Mouse (Mus musculus) lung, adult 2 months (tissue): ENCODE measurements around the gene Smap1. TPM values are rescaled to one million over a fixed set of nuclear protein-coding genes. Genes with fewer than 3 reads are reported as not detected.
"Not testable (repeated sequence)": the region's sequence is repeated elsewhere in the genome, so short reads cannot be mapped to it uniquely, and the experiment has no call there.

ENCODE experiments used
- DNase-seq: peaks from one replicate; pipeline ENCODE4 v3.0.0; 2022
- H3K4me1 ChIP-seq: fragments of 200-500 bp; 2 replicates; pipeline ENCODE4 v1.6.1; 2011; ENCODE audit warnings: low read length; ENCODE audit not compliant: control insufficient read depth, insufficient read depth
- H3K4me3 ChIP-seq: fragments of 200-500 bp; replicated peaks from 2 replicates; pipeline ENCODE3; 2011; ENCODE audit warnings: low read depth, mild to moderate bottlenecking, control low read depth, low read length; ENCODE audit errors: extremely low read depth
- CTCF ChIP-seq: fragments of 200-500 bp; IDR thresholded peaks from 2 replicates; pipeline ENCODE4 v1.5.1; 2011; ENCODE audit warnings: mild to moderate bottlenecking, low read length, control low read depth; ENCODE audit not compliant: insufficient read depth
- POLR2A ChIP-seq: fragments of 200-500 bp; IDR thresholded peaks from 2 replicates; pipeline ENCODE4 v1.6.1; 2011; ENCODE audit warnings: low read depth, mild to moderate bottlenecking, control low read depth, low read length, borderline replicate concordance; ENCODE audit errors: extremely low read depth
- WGBS: fragments of 180-500 bp; shearing (Covaris S2); methylation state at CpG from one replicate; pipeline ENCODE4 v1.1.7; 2018; 5-methylcytosine and 5-hydroxymethylcytosine counted together
- polyA plus RNA-seq: library from polyadenylated mRNA; depleted of rRNA; stranded (reverse); fragments of >200 nt; gene quantifications from 2 replicates; pipeline ENCODE4 v1.2.3, GENCODE M21; 2012; rRNA removed

Gene Smap1
- 28.4 and 45.0 TPM in 2 replicates for polyA plus RNA-seq

DNA sequence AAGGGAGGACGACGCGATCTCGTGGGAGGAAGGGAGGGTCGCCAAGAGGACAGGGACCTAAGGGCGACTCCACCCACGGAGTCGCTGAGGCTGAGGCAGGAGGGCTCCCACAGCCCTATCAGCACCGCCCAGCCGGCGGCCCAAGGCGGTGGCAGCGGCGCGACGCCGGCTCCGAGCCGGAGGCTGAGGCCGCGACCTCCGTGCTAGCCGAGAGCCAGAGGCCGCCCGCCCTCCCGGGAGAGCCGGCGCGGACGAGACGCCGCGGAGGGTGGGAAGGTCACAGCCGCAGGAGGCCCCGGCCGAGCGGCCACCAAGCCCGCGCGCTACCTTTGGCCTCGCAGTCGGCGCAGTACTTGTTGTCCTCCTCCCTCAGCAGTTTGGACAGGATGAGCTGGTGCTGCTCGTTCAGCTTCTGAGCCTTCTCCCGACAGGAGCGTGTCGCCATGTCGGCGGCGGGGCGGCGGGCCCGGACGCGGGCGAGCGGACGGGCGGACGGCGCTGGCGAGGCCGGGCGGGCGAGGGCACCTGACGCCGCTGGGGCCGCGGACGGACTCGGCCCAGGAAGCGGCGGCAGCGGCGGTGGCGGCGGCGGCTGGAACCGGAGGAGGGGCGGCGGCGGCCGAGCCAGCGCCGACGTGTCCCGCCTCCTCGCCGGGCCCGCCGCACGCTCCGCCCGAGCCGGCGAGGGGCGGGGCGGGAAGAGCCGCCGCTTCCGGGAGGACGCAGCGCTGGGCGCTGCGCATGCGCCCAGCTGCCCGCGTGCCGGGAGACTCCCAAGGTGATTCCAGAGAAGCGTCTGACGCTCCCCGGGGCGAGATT is at the start of gene Smap1:
Gene Smap1 (minus strand): TSS at position 607 of the 819 bp plus-strand sequence.
- H3K4me3 ChIP-seq: peak within 1 kb of the TSS; percentile 82
- DNase-seq: peak; percentile 74
- WGBS: under 1% methylated on average over 98 of the region's 113 CpGs
- peaks cover 5% of the 10 kb centered on the region for H3K4me1 ChIP-seq
- TF ChIP-seq POLR2A: peak; percentile 54; the same call in 1 of the 2 replicates
- no peak for TF ChIP-seq CTCF

DNA sequence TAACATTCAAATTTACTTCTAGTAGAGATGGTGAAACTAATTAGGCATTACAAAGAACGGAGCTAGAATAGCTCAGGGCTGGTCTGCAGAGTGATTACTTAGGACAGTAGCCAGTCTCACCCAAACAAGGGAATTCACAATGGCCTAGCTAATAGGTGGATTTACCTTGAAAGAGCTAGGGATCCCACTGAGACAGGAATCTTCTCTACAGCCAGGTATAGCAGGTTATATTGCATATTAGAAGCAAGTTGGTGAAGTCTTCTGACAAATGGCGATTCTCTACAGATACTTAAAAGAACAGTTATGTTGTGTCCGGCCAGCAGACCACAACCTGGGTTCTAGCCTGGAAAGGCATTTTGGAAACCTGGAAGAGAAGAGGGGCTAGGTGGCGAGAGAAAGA is 49.0 kb upstream of the Smap1 start:
- WGBS: 75% methylated on average over 4 of the region's 4 CpGs
- not testable (repeated sequence) for H3K4me3 ChIP-seq, H3K4me1 ChIP-seq, DNase-seq

DNA sequence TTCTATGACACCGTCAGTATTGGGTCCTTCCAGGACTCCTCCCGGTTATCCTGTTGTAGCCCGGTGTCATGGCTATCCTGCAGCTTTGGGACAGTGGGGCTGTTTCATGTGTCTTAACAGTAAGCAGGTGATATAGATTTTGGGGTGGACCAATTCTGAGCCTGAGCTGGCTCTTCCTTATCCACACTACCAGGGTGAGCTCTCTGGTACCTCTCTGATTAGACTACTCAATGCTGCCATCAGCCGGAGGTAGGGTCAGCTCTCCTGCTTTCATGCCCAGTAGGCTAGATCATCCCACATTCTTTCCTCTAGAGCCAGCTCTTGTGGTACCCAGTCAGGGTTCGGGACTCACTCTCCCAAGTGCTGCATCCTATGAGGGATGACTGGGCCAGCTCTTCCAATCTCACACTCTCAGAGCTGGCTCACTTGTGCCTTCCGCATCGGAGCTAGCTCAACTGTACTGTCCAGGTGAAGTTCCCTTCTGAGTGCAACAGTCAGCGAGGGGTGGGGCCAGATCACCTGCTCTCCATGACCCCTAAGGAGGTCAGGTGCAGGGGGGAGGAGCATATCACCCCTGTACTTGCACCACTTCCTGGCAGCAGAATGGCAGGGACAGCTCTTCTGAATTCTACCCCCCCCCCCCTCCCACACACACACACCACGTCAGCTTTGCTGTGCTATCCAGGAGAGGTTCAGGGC is 46.1 kb upstream of the Smap1 start:
- no peak for DNase-seq
- no peak for TF ChIP-seq POLR2A
- no peak for TF ChIP-seq CTCF
- H3K4me1 ChIP-seq: no peaks in the 10 kb centered on the region
- H3K4me3 ChIP-seq: no peak overlapping the region
- WGBS: 81% methylated on average over 9 of the region's 9 CpGs

DNA sequence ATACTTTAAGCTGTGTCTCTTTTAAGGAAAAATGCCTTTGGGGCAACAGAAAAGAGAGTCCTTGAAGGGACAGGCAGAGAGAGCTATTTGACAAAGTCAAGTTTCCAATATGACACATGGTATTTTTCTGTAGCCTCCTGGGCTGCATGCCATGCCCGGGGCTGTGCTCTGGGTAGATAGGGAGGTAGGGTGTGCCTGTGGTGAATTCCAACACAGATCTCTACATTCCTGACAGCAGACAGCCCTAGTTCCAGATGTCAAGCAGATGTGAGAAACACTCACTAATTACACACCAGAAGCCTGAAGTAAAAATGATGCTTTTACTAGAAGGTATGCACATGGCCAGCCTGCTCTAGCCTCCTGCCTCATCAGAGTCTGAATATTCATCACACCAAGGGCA is 44.1 kb upstream of the Smap1 start:
- TF ChIP-seq CTCF (no peak), POLR2A (no peak)
- H3K4me1 ChIP-seq: no peaks in the 10 kb centered on the region; the same call in 1 of the 2 replicates
- no peak for DNase-seq
- WGBS: 44% methylated on average over 1 of the region's 1 CpGs
- no peak overlapping the region for H3K4me3 ChIP-seq

GRCm38 (mm10) chr1:23959415-23959732 is 37.3 kb upstream of the Smap1 start:
- TF ChIP-seq POLR2A (no peak), CTCF (no peak)
- no peak for DNase-seq
- Histone ChIP-seq H3K4me3 (no peak overlapping the region), H3K4me1 (no peaks in the 10 kb centered on the region; the same call in 1 of the 2 replicates)
- WGBS: 38% methylated on average over 6 of the region's 6 CpGs

GRCm38 (mm10) chr1:23958668-23959414 is 36.7 kb upstream of the Smap1 start:
- 25% methylated on average over 13 of the region's 13 CpGs for WGBS
- no peak for DNase-seq
- no peak overlapping the region for H3K4me3 ChIP-seq
- H3K4me1 ChIP-seq: no peaks in the 10 kb centered on the region; the same call in 1 of the 2 replicates
- no peak for TF ChIP-seq POLR2A
- no peak for TF ChIP-seq CTCF

DNA sequence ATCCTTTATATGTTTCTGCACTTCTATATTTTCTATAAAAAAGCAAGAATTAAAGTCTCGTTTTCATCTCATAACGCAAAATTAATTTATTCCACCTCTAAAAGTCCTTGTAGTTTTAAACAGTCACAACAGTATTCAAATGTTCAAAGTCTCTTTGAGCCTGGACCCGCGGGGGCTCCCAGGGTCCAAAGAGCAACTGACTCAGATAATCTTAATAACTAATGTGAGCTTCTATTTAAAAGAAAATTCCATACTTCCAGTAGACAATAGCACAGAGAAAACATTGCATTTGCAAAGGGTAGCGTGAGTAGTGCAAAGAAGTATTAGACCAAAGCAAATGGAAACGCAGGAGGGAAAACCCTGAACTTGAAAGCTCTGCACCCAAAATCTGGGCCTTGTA is 36.0 kb upstream of the Smap1 start:
- WGBS: 89% methylated on average over 6 of the region's 6 CpGs
- Histone ChIP-seq H3K4me3 (no peak overlapping the region), H3K4me1 (no peaks in the 10 kb centered on the region; the same call in 1 of the 2 replicates)
- DNase-seq: no peak
- TF ChIP-seq POLR2A (no peak), CTCF (no peak)

GRCm38 (mm10) chr1:23955539-23955938 is 33.4 kb upstream of the Smap1 start:
- H3K4me1 ChIP-seq: no peaks in the 10 kb centered on the region
- WGBS: 77% methylated on average over 4 of the region's 4 CpGs
- TF ChIP-seq CTCF (no peak), POLR2A (no peak)
- no peak overlapping the region for H3K4me3 ChIP-seq
- no peak for DNase-seq

DNA sequence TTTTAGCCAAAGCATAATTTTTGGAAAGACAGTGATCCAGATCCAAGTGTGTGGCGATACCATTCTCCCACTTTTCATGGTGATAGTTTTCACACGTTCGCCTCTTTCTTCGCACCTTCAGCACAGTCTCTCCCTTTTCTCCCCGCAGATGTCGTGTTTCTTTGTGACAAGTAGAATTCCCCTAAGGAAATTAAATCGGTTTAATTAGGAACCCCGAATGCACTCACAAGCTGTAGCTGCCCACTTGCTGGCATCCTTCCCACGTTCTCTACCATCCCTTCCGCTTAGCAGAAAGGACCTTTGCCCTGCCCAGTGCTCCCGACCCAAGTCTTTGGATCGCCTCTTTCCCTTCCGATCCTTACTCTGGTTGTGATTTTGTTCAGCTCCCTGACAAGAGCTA is 31.8 kb upstream of the Smap1 start:
- 79% methylated on average over 13 of the region's 13 CpGs for WGBS
- DNase-seq: no peak

More for the DNA sequence above, 31.8 kb upstream of the Smap1 start:
- no peak for TF ChIP-seq CTCF
- TF ChIP-seq POLR2A: no peak
- Histone ChIP-seq H3K4me1 (no peaks in the 10 kb centered on the region), H3K4me3 (no peak overlapping the region)
